19 mouse cellular contexts compared by ENCODE assay signal in the genomic region with DNA sequence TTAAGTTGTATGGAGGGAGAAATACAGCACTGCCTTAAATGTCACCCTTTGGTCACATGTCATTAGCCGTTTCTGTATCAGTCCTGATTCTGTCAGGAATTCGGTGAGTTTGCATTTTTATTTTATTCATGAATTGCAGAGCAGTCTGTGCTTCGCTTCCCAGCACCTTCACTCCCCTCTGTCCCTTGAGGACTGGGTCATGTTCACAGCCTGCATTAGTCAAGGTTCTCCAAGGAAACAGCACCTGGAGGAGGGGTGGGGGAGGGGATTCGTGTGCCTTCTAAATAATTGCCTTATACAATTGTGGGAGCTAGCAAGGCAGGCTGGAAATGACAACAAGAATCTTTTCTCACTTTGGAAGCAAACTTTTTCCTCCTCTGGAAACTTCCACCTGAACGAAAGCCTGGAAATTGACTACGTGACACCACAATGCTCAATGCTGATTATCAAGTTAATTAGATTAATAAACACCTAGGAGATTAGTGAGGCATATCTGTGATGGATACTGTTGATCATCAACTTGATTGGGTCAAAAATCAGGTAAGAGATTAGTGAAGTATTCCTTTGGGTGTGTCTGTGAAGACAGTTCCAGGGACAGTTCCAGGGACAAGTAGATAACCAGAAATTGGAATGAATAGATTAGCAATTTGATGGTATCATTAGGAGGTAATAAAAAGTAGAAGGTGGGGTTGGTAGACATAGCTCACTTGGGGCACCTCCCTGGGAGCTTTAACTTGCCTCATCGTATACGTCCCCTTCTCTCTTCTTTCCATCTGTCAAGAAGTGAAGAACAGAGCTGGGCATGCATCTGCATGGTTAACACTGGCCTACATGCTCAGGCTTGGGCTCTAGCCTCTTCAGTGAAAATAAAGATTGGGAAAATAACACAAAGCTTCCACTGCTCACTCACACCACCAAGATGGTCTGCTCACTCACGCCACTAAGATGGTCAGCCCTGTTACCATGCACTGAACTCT.
A peak's percentile ranks its signal among the peaks of the same experiment; 100 is the strongest.
DNase-seq lines count a peak whose midpoint lies in the region; ATAC-seq lines count a peak whose summit lies in the region.
"Had no signal": no experiment of that assay in that cellular context is flagged by ENCODE, and none has a peak within 500 bp of the region (broad histone marks: within the 10 kb centered on the region; RNA-seq: fewer than 3 reads in every experiment).

No protein-coding gene starts in this region.

- no peak overlapping the region for H3K27ac ChIP-seq in forebrain, embryonic 14.5 days (ENCODE audit: low read depth, low read length)
- H3K27ac ChIP-seq in forebrain, embryonic 12.5 days = no peak overlapping the region
- H3K27ac ChIP-seq in kidney, embryonic 15.5 days = peak overlapping the region; percentile 13; the same call in 1 of the 2 replicates
- H3K27ac ChIP-seq in neural tube, embryonic 13.5 days (replicated peaks) = no peak overlapping the region
- H3K27ac ChIP-seq in neural tube, embryonic 15.5 days (replicated peaks) = no peak overlapping the region
- no peak overlapping the region for H3K27ac ChIP-seq in midbrain, embryonic 15.5 days
- H3K27ac ChIP-seq: hindbrain, embryonic 15.5 days; liver, embryonic 12.5 days had no signal

- peak; percentile 7 for DNase-seq in forebrain, embryonic 14.5 days (ENCODE audit: low spot score)
- no peak for DNase-seq in kidney, postnatal 36 days
- no peak for DNase-seq in cerebellum, adult 9-10 months
- DNase-seq: adrenal gland, postnatal 36 days; cerebellum, adult 2 months; lung, adult 2 months; lung, postnatal 36 days; thymus, postnatal 14 days had no signal

- no peak overlapping the region for H3K4me2 ChIP-seq in forebrain, embryonic 14.5 days (ENCODE audit: low read length)
- H3K4me2 ChIP-seq in forebrain, embryonic 12.5 days = no peak overlapping the region
- no peak overlapping the region for H3K4me2 ChIP-seq in kidney, embryonic 15.5 days
- H3K4me2 ChIP-seq in neural tube, embryonic 13.5 days = no peak overlapping the region
- H3K4me2 ChIP-seq in neural tube, embryonic 15.5 days = no peak overlapping the region
- no peak overlapping the region for H3K4me2 ChIP-seq in midbrain, embryonic 15.5 days
- H3K4me2 ChIP-seq: hindbrain, embryonic 15.5 days; liver, embryonic 12.5 days had no signal

- WGBS in forebrain, embryonic 14.5 days = 74% methylated on average over 9 of the region's 9 CpGs
- WGBS in forebrain, embryonic 12.5 days = 78% methylated on average over 9 of the region's 9 CpGs
- WGBS in kidney, embryonic 15.5 days = 55% methylated on average over 9 of the region's 9 CpGs
- 62% methylated on average over 9 of the region's 9 CpGs for WGBS in neural tube, embryonic 13.5 days
- 63% methylated on average over 9 of the region's 9 CpGs for WGBS in neural tube, embryonic 15.5 days
- 61% methylated on average over 9 of the region's 9 CpGs for WGBS in midbrain, embryonic 15.5 days

- H3K9me3 ChIP-seq in forebrain, embryonic 14.5 days (replicated peaks; ENCODE audit: control insufficient read depth, low read length) = no peaks in the 10 kb centered on the region
- no peaks in the 10 kb centered on the region for H3K9me3 ChIP-seq in forebrain, embryonic 12.5 days
- H3K9me3 ChIP-seq in kidney, embryonic 15.5 days (replicated peaks) = no peaks in the 10 kb centered on the region
- no peaks in the 10 kb centered on the region for H3K9me3 ChIP-seq in neural tube, embryonic 13.5 days
- H3K9me3 ChIP-seq in neural tube, embryonic 15.5 days (replicated peaks) = no peaks in the 10 kb centered on the region
- no peaks in the 10 kb centered on the region for H3K9me3 ChIP-seq in midbrain, embryonic 15.5 days
- H3K9me3 ChIP-seq: hindbrain, embryonic 15.5 days; liver, embryonic 12.5 days had no signal

- H3K4me3 ChIP-seq in forebrain, embryonic 14.5 days (ENCODE audit: low read depth, low read length) = no peak overlapping the region
- no peak overlapping the region for H3K4me3 ChIP-seq in forebrain, embryonic 12.5 days (replicated peaks)
- no peak overlapping the region for H3K4me3 ChIP-seq in kidney, embryonic 15.5 days (replicated peaks)
- H3K4me3 ChIP-seq in neural tube, embryonic 13.5 days = no peak overlapping the region
- no peak overlapping the region for H3K4me3 ChIP-seq in neural tube, embryonic 15.5 days (replicated peaks)
- no peak overlapping the region for H3K4me3 ChIP-seq in midbrain, embryonic 15.5 days
- H3K4me3 ChIP-seq: erythroblast, embryonic 14.5 days; hindbrain, embryonic 15.5 days; liver, embryonic 12.5 days had no signal

- no peaks in the 10 kb centered on the region for H3K27me3 ChIP-seq in forebrain, embryonic 14.5 days (replicated peaks; ENCODE audit: control insufficient read depth, insufficient read depth, low read length)
- no peaks in the 10 kb centered on the region for H3K27me3 ChIP-seq in forebrain, embryonic 12.5 days
- no peaks in the 10 kb centered on the region for H3K27me3 ChIP-seq in kidney, embryonic 15.5 days
- H3K27me3 ChIP-seq in neural tube, embryonic 13.5 days = no peaks in the 10 kb centered on the region
- no peaks in the 10 kb centered on the region for H3K27me3 ChIP-seq in neural tube, embryonic 15.5 days (replicated peaks)
- H3K27me3 ChIP-seq in midbrain, embryonic 15.5 days (replicated peaks) = no peaks in the 10 kb centered on the region
- H3K27me3 ChIP-seq: hindbrain, embryonic 15.5 days; liver, embryonic 12.5 days had no signal

- no peak overlapping the region for H3K9ac ChIP-seq in forebrain, embryonic 14.5 days (ENCODE audit: low read length)
- H3K9ac ChIP-seq in forebrain, embryonic 12.5 days = no peak overlapping the region
- H3K9ac ChIP-seq in kidney, embryonic 15.5 days = no peak overlapping the region
- H3K9ac ChIP-seq in neural tube, embryonic 13.5 days = no peak overlapping the region
- H3K9ac ChIP-seq in neural tube, embryonic 15.5 days (replicated peaks) = no peak overlapping the region
- no peak overlapping the region for H3K9ac ChIP-seq in midbrain, embryonic 15.5 days
- H3K9ac ChIP-seq: hindbrain, embryonic 15.5 days; liver, embryonic 12.5 days had no signal

- no peaks in the 10 kb centered on the region for H3K36me3 ChIP-seq in forebrain, embryonic 14.5 days (ENCODE audit: control insufficient read depth, insufficient read depth, low read length)
- H3K36me3 ChIP-seq in forebrain, embryonic 12.5 days (replicated peaks) = no peaks in the 10 kb centered on the region
- H3K36me3 ChIP-seq in kidney, embryonic 15.5 days = no peaks in the 10 kb centered on the region
- H3K36me3 ChIP-seq in neural tube, embryonic 13.5 days = no peaks in the 10 kb centered on the region
- H3K36me3 ChIP-seq in neural tube, embryonic 15.5 days = no peaks in the 10 kb centered on the region
- H3K36me3 ChIP-seq in midbrain, embryonic 15.5 days (replicated peaks) = no peaks in the 10 kb centered on the region
- H3K36me3 ChIP-seq: G1E; hindbrain, embryonic 15.5 days; liver, embryonic 12.5 days had no signal

- H3K4me1 ChIP-seq in forebrain, embryonic 14.5 days (ENCODE audit: control insufficient read depth, insufficient read depth, low read length) = no peaks in the 10 kb centered on the region
- H3K4me1 ChIP-seq in forebrain, embryonic 12.5 days = 0 out of 2 replicates have a peak, but pooled peaks cover 4% of the 10 kb centered on the region
- no peaks in the 10 kb centered on the region for H3K4me1 ChIP-seq in kidney, embryonic 15.5 days
- peaks cover 6% of the 10 kb centered on the region; the same call in 1 of the 2 replicates for H3K4me1 ChIP-seq in neural tube, embryonic 13.5 days (replicated peaks)
- no peaks in the 10 kb centered on the region; the same call in 1 of the 2 replicates for H3K4me1 ChIP-seq in neural tube, embryonic 15.5 days
- peaks cover 10% of the 10 kb centered on the region; the same call in 1 of the 2 replicates for H3K4me1 ChIP-seq in midbrain, embryonic 15.5 days
- H3K4me1 ChIP-seq: liver, embryonic 12.5 days had no signal

- ATAC-seq in forebrain, embryonic 14.5 days = 0 out of 2 replicates have a peak, but pooled peaks have one; percentile 18
- ATAC-seq in forebrain, embryonic 12.5 days (ENCODE audit: low FRiP score) = no peak
- ATAC-seq in kidney, embryonic 15.5 days (replicated peaks; ENCODE audit: low FRiP score) = peak; percentile 89
- ATAC-seq in neural tube, embryonic 13.5 days (ENCODE audit: low read depth) = peak; percentile 27; the same call in 1 of the 2 replicates
- ATAC-seq in neural tube, embryonic 15.5 days (ENCODE audit: low FRiP score) = no peak
- ATAC-seq in midbrain, embryonic 15.5 days (replicated peaks) = 0 out of 2 replicates have a peak, but pooled peaks have one; percentile 55
- ATAC-seq: forebrain, embryonic 16.5 days; intestine, postnatal 0 days; liver, embryonic 12.5 days had no signal

Comparison
In these comparisons a context has a peak if more than half of its experiments do, and no peak if none do; other contexts are left out.
1. ATAC-seq: peak in forebrain, embryonic 14.5 days (single experiment), kidney, embryonic 15.5 days (single experiment), neural tube, embryonic 13.5 days (single experiment) and midbrain, embryonic 15.5 days (single experiment); none in forebrain, embryonic 12.5 days (single experiment) and neural tube, embryonic 15.5 days (single experiment).